Mouse (Mus musculus) liver, embryonic 11.5 days (tissue): Measurements from ENCODE around the gene Kcna5. TPM values are rescaled to one million over a fixed set of nuclear protein-coding genes. Genes with fewer than 3 reads are reported as not detected.

ENCODE experiments used
- ATAC-seq: fragments of 200-750 bp; cut with Nextera tagmentation; replicated peaks from 2 replicates; pipeline ENCODE4 v1.8.0; 2017; ENCODE audit warnings: moderate number of reproducible peaks, mild to moderate bottlenecking, moderate TSS enrichment, moderate library complexity; ENCODE audit not compliant: low FRiP score
- DNase-seq: peaks from one replicate; pipeline ENCODE4 v3.0.0-alpha.2; 2017; ENCODE audit warnings: low spot score
- H3K27ac ChIP-seq: fragments of 300-500 bp; sonication (generic); 2 replicates; pipeline ENCODE4 v1.5.1; 2014; ENCODE audit warnings: mild to moderate bottlenecking, low read depth, low read length, control low read depth
- H3K27me3 ChIP-seq: fragments of 300-500 bp; sonication (generic); replicated peaks from 2 replicates; pipeline ENCODE4 v1.6.1; 2014; ENCODE audit warnings: low read length, mixed read lengths; ENCODE audit not compliant: control insufficient read depth, insufficient read depth
- H3K36me3 ChIP-seq: fragments of 300-500 bp; sonication (generic); 2 replicates; pipeline ENCODE4 v1.6.1; 2014; ENCODE audit warnings: mild to moderate bottlenecking, low read length, moderate library complexity, mixed read lengths; ENCODE audit not compliant: control insufficient read depth, insufficient read depth
- H3K4me1 ChIP-seq: fragments of 300-500 bp; sonication (generic); replicated peaks from 2 replicates; pipeline ENCODE4 v1.6.1; 2014; ENCODE audit warnings: low read length, mixed read lengths; ENCODE audit not compliant: control insufficient read depth, insufficient read depth
- H3K4me2 ChIP-seq: fragments of 300-500 bp; sonication (generic); 2 replicates; pipeline ENCODE4 v1.6.1; 2014; ENCODE audit warnings: mild to moderate bottlenecking, control low read depth, moderate library complexity
- H3K4me3 ChIP-seq: fragments of 300-500 bp; sonication (generic); 2 replicates; pipeline ENCODE4 v1.5.1; 2014; ENCODE audit warnings: low read depth, low read length, control low read depth
- H3K9ac ChIP-seq: fragments of 300-500 bp; sonication (generic); 2 replicates; pipeline ENCODE4 v1.6.1; 2014; ENCODE audit warnings: low read depth, low read length, control low read depth
- H3K9me3 ChIP-seq: fragments of 300-500 bp; sonication (generic); 2 replicates; pipeline ENCODE4 v1.6.1; 2016; ENCODE audit warnings: low read length, inconsistent platforms, mixed read lengths; ENCODE audit not compliant: control insufficient read depth
- whole genome bisulfite sequencing: fragments of 180-500 bp; shearing (Covaris S2); extraction: QIAGEN DNeasy Blood & Tissue Kit; methylation state at CpG from one replicate; pipeline ENCODE4 v1.1.7; 2014; 5-methylcytosine and 5-hydroxymethylcytosine counted together
- polyA plus RNA-seq: library from polyadenylated mRNA; unstranded; fragments of >200 nt; fragmentation: Nextera tagmentation; extraction: Ambion mirVana; gene quantifications from 2 replicates; pipeline ENCODE4 v1.2.1, GENCODE M21; 2014

Kcna5 gene
- polyA plus RNA-seq, 1 experiment from 2014 or later: 1.5 TPM

DNA sequence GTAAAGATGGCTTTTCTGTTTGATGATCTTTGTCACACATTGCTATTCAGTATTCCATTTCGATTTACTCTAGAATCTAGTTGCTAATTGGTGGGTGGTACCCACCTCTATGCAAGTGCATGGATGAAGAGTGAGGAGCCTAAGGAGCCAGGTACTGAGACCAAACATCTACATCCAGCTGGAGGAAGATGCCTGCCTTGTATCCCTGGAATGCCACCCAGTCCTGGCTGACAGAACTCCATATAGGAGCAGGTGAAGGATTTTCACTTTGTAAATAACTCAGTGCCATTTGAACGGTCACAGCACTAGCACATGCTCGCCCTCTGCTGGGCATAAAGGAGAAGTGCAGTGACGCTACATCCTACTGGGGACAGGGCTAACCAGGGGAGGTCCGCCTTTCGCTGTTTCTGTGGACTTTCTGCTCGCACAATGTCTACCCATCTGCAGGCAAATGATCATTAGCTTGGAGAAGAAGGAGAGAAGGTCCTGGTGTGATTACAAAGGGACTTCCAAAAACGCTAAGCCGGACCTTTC lies 16.7 kb upstream of the Kcna5 start:
- no peak overlapping the region for H3K9ac ChIP-seq
- no peaks in the 10 kb centered on the region for H3K36me3 ChIP-seq
- no peak for DNase-seq
- WGBS: 18% methylated on average over 9 of the region's 9 CpGs
- no peaks in the 10 kb centered on the region for H3K9me3 ChIP-seq
- ATAC-seq: peak; percentile 43; the same call in 1 of the 2 replicates
- H3K4me1 ChIP-seq: no peaks in the 10 kb centered on the region
- peaks cover 3% of the 10 kb centered on the region; the same call in 1 of the 2 replicates for H3K27me3 ChIP-seq
- H3K4me2 ChIP-seq: no peak overlapping the region
- H3K27ac ChIP-seq: no peak overlapping the region
- H3K4me3 ChIP-seq: no peak overlapping the region

DNA sequence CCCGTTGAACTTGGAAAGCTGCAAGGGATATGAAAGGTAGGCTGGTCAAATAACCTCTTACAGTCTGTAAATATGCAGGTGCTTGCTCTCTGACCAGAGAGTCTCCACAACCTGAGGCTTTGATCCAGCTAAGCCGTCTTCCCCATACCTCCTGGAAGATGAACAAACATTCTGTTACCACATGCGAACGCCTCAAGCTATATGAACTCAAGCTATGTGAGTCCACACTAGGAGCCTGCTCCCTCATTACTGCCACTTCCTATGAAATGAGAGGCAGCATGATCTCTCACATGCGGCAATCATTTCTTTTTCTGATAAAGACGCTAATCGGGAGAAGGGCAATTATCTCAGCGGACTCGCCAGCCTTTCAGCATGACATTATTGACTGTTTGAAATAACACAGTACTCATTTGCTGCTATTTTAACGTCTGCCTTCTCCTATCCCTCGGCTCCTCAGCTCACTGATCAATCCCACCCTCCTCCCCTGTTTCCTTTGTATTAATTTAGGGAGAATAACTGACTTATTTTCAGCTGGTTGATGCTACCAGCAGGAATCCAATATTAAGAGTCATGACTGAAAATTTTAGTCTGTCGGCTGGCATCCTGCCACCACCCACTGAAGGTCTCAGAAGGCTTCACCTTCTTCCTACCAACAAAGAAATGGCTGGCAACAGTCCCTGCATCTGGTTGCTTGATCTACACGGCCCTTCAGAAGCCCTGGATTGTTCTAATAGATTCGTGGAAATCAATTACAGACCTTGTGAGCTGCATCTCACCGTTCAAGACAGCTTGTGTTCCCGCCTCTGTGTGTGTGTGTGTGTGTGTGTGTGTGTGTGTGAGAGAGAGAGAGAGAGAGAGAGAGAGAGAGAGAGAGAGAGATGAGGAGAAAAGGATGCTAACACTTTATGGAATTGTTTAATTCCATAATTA lies 9.2 kb upstream of the Kcna5 start:
- no peak overlapping the region for H3K27ac ChIP-seq
- H3K9ac ChIP-seq: no peak overlapping the region
- H3K27me3 ChIP-seq: no peaks in the 10 kb centered on the region
- H3K4me2 ChIP-seq: no peak overlapping the region
- no peak overlapping the region for H3K4me3 ChIP-seq
- no peaks in the 10 kb centered on the region for H3K4me1 ChIP-seq
- H3K36me3 ChIP-seq: no peaks in the 10 kb centered on the region
- no peak for ATAC-seq
- WGBS: 61% methylated on average over 16 of the region's 16 CpGs
- DNase-seq: no peak
- no peaks in the 10 kb centered on the region for H3K9me3 ChIP-seq

DNA sequence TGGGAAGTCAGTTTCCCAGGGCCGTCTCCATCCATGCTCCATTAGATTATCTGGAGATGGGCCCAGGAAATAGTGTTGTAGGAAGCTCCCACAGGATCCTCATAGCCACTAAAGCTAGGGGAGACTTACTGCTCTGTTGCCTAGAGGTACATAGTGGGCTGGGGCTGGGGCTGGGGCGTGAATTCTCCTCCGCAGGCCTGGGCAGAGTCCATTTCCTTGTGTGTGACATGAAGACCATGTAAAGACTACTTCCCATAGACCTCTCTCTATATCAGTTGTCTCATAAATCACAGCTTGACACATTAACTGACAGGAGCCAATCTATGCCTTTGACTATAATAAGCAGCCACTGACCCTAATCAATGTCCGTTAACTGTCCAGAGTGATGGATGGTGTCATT lies 7.5 kb upstream of the Kcna5 start:
- Histone ChIP-seq H3K9me3 (no peaks in the 10 kb centered on the region), H3K27ac (no peak overlapping the region), H3K27me3 (no peaks in the 10 kb centered on the region), H3K4me1 (no peaks in the 10 kb centered on the region), H3K4me3 (no peak overlapping the region), H3K4me2 (no peak overlapping the region), H3K9ac (no peak overlapping the region), H3K36me3 (no peaks in the 10 kb centered on the region)
- WGBS: 70% methylated on average over 4 of the region's 4 CpGs
- ATAC-seq: no peak
- no peak for DNase-seq

DNA sequence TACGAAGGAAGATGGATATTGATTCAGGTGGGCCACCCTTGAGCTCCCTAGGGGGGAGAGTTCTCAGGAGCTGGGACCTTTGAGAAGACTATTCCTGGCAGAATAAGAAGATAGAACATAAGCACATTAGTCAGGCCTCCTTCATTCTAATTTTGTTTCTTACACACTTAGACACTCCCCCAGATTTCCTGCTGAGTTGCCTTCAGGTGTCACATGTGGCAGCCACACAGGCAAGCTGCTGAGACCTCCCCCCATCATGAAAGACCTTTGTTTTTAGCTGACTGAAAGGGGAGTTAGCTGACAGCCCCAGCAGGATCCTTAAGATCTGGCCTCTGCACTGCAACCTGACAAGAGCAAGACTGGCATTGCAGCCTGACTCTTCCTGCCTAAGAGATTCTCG lies 2.3 kb upstream of the Kcna5 start:
- Histone ChIP-seq H3K27ac (no peak overlapping the region), H3K4me3 (no peak overlapping the region), H3K27me3 (peaks cover 24% of the 10 kb centered on the region), H3K4me2 (no peak overlapping the region), H3K9ac (no peak overlapping the region), H3K4me1 (no peaks in the 10 kb centered on the region), H3K36me3 (no peaks in the 10 kb centered on the region), H3K9me3 (no peaks in the 10 kb centered on the region)
- WGBS: 40% methylated on average over 2 of the region's 2 CpGs
- ATAC-seq (no peak), DNase-seq (no peak)

DNA sequence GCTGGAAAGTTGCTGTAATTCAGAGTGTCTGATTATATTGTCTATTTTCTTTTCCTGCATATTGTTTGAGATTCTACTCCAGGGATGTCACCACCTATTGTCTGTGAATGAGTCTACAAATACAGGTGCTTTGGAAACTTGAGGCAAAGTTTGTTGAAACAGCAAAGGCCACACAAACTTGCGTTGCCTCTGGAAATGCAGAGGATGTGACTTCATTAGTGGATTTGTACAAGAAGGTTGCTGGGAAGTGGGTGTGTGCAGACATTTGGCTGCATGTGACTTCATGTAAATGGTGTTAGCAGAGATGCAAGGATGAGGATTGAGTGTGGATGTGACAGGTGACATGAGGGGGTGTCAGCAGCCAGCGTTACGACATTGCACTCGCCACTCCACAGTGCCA lies 1.7 kb upstream of the Kcna5 start:
- Histone ChIP-seq H3K27ac (no peak overlapping the region), H3K9me3 (no peaks in the 10 kb centered on the region), H3K9ac (no peak overlapping the region), H3K36me3 (no peaks in the 10 kb centered on the region), H3K4me1 (no peaks in the 10 kb centered on the region), H3K4me2 (no peak overlapping the region), H3K4me3 (no peak overlapping the region), H3K27me3 (peaks cover 24% of the 10 kb centered on the region)
- DNase-seq (no peak), ATAC-seq (no peak)
- 58% methylated on average over 4 of the region's 4 CpGs for WGBS

DNA sequence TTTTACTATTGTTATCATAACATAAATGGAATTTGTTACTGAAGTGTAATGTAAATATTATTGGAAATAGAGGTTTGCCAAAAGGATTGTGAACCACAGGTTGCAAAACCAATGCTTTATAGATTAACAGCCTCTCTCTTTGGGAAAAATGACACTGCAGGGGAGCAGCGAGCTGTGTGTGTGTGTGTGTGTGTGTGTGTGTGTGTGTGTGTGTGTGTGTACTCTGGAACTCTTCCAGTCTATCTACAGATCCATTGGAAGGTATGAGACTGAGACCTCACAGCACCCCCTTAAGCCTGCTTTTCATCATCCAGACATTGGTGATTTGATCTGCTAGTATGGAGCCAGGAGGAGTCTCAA lies 679 bp upstream of the Kcna5 start:
- H3K4me1 ChIP-seq: no peaks in the 10 kb centered on the region
- no peak overlapping the region for H3K9ac ChIP-seq
- H3K4me3 ChIP-seq: no peak overlapping the region
- no peak overlapping the region for H3K27ac ChIP-seq
- H3K4me2 ChIP-seq: no peak overlapping the region
- ATAC-seq (no peak), DNase-seq (no peak)
- WGBS: 17% methylated on average over 1 of the region's 1 CpGs
- H3K27me3 ChIP-seq: peaks cover 24% of the 10 kb centered on the region
- H3K9me3 ChIP-seq: no peaks in the 10 kb centered on the region
- no peaks in the 10 kb centered on the region for H3K36me3 ChIP-seq

DNA sequence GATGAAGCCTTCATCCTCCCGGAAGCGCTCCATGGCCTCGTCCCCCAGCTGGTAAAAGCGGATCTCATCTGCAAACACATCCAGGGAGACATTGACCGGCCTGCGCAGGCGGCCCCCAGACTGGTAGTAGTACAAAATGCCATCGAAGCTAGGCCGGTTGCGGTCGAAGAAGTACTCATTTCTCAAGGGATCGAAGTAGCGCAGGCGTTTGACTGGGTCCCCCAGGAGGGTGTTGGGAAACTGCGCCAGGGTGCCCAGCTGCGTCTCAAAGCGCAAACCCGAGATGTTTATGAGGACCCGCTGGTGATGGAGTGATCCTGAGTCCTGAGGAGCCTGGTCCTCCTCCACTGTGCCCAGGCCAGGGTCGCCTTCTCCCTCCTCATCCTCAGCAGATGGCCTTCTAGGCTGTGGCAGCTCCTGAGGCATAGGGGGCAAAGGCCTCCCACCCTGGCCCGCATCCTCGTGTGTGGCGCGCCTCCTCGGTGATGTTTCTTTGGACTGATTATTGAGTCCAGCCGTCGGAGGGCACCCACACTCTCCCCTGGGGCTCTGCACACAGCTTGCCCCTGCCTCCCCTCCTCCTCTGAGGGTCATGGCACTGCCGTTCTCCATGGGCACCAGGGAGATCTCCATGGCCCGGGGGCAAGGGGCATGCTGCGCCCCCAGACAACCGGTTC lies 543 bp downstream of the Kcna5 start:
- no peak for DNase-seq
- Histone ChIP-seq H3K9ac (no peak overlapping the region), H3K36me3 (no peaks in the 10 kb centered on the region), H3K4me1 (no peaks in the 10 kb centered on the region), H3K27ac (no peak overlapping the region), H3K4me3 (no peak overlapping the region), H3K27me3 (peaks cover 24% of the 10 kb centered on the region), H3K4me2 (peak overlapping the region; percentile 50), H3K9me3 (no peaks in the 10 kb centered on the region)
- 10% methylated on average over 31 of the region's 31 CpGs for WGBS
- ATAC-seq: no peak

DNA sequence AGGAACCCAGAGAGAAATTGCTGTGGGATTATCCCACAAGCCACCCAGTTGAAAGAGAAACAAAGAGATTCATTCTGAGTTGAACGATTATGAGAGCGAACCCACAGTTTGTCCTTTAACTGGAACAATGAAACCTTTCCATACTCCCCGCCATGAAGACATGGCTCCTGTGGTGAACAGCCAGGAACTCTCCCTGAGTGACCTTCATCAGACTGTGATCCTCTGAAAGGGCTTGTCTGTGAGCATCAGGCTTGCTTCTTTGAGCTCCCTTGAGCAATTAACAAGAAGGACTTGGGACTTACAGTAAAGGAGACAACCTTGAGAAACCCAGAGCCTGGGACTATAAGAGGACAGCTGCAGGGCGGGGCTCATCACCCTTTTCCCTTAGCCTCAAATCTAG lies 3.9 kb downstream of the Kcna5 start:
- no peaks in the 10 kb centered on the region for H3K4me1 ChIP-seq
- 77% methylated on average over 4 of the region's 4 CpGs for WGBS

More for the DNA sequence above, 3.9 kb downstream of the Kcna5 start:
- H3K27ac ChIP-seq: no peak overlapping the region
- DNase-seq (no peak), ATAC-seq (no peak)
- H3K36me3 ChIP-seq: no peaks in the 10 kb centered on the region
- peaks cover 24% of the 10 kb centered on the region for H3K27me3 ChIP-seq
- no peak overlapping the region for H3K4me3 ChIP-seq
- H3K9ac ChIP-seq: no peak overlapping the region
- no peak overlapping the region for H3K4me2 ChIP-seq
- H3K9me3 ChIP-seq: no peaks in the 10 kb centered on the region
